Mouse (Mus musculus) megakaryocyte, embryonic 14.5 days (primary cell): Measurements from ENCODE around the gene Uqcc1.

Experiments used
- FLI1 ChIP-seq: IDR thresholded peaks from 2 replicates; pipeline ENCODE4 v1.6.1; 2012; ENCODE audit warnings: low read length, inconsistent platforms, mixed read lengths
- GATA1 ChIP-seq: IDR thresholded peaks from 3 replicates; pipeline ENCODE4 v1.6.1; 2012; ENCODE audit warnings: mixed read lengths, low read length, inconsistent platforms, borderline replicate concordance

- TF ChIP-seq GATA1 (no peak), FLI1 (no peak)
Measured at GRCm38 (mm10) chr2:155945124-155945523, 15.0 kb upstream of the Uqcc1 start, which contains the start of gene Gdf5.
